In genomic region chr17:14959979-14960378, GRCm38 (mm10) we compare ENCODE assay signal across 9 mouse cellular contexts. TPM values are rescaled to one million over a fixed set of nuclear protein-coding genes. Genes with fewer than 3 reads are reported as not detected.
A peak's percentile ranks its signal among the peaks of the same experiment; 100 is the strongest.
DNase-seq lines count a peak whose midpoint lies in the region; ATAC-seq and TF ChIP-seq lines count a peak whose summit lies in the region.
"Had no signal": no experiment of that assay in that cellular context is flagged by ENCODE, and none has a peak within 500 bp of the region (broad histone marks: within the 10 kb centered on the region; RNA-seq: fewer than 3 reads in every experiment).

No protein-coding gene starts in this region.

- H3K79me2 ChIP-seq in myocyte (ENCODE audit: control insufficient read depth, insufficient read depth) = peaks cover 53% of the 10 kb centered on the region

- TF ChIP-seq EP300 in ES-Bruce4 (IDR thresholded peaks at IDR 0.05; ENCODE audit: insufficient read depth, low read depth, low read length) = no peak

- no peaks in the 10 kb centered on the region for H3K27me3 ChIP-seq in heart, embryonic 11.5 days (ENCODE audit: control insufficient read depth, insufficient read depth, low read length)
- H3K27me3 ChIP-seq in ES-Bruce4 (ENCODE audit: control insufficient read depth, insufficient read depth, low read length, poor library complexity, severe bottlenecking) = no peaks in the 10 kb centered on the region
- H3K27me3 ChIP-seq in erythroblast, embryonic 14.5 days (ENCODE audit: control insufficient read depth) = no peaks in the 10 kb centered on the region
- H3K27me3 ChIP-seq in kidney, postnatal 0 days (ENCODE audit: insufficient read depth, low read length) = no peaks in the 10 kb centered on the region
- H3K27me3 ChIP-seq in myocyte (ENCODE audit: control insufficient read depth, insufficient read depth, insufficient read length) = no peaks in the 10 kb centered on the region

- no peak for TF ChIP-seq POLR2A in ES-Bruce4 (IDR thresholded peaks at IDR 0.05; ENCODE audit: insufficient read depth, low read length)
- peak; percentile 72 for TF ChIP-seq POLR2A in myocyte (IDR thresholded peaks at IDR 0.05; ENCODE audit: insufficient read length, low read depth)

- TF ChIP-seq CTCF in ES-Bruce4 (IDR thresholded peaks at IDR 0.05; ENCODE audit: low read depth, low read length) = no peak
- no peak for TF ChIP-seq CTCF in kidney, postnatal 0 days (IDR thresholded peaks at IDR 0.05; ENCODE audit: low read depth)

- peak overlapping the region; percentile 28 for H3K4me3 ChIP-seq in heart, embryonic 11.5 days (ENCODE audit: low read depth, low read length)
- H3K4me3 ChIP-seq in ES-Bruce4 (ENCODE audit: low read depth, low read length) (peak overlapping the region; percentile 15; the same call in 1 of the 2 replicates), myocyte (peak overlapping the region; percentile 61)
- H3K4me3 ChIP-seq in erythroblast, embryonic 14.5 days (replicated peaks) = peak overlapping the region; percentile 88
- H3K4me3 ChIP-seq in kidney, postnatal 0 days (replicated peaks; ENCODE audit: low read depth, low read length) = peak overlapping the region; percentile 61; the same call in 1 of the 2 replicates

- ATAC-seq in heart, embryonic 11.5 days (replicated peaks; ENCODE audit: insufficient number of reproducible peaks, low FRiP score, low TSS enrichment) = no peak
- ATAC-seq in kidney, postnatal 0 days (replicated peaks; ENCODE audit: low FRiP score, low read depth) = no peak

- WGBS in heart, embryonic 11.5 days (ENCODE audit: insufficient replicate concordance) = 41% methylated on average over 3 of the region's 3 CpGs
- 19% methylated on average over 3 of the region's 3 CpGs for WGBS in kidney, postnatal 0 days

- peak overlapping the region; percentile 48; the same call in 1 of the 2 replicates for H3K9ac ChIP-seq in heart, embryonic 11.5 days (ENCODE audit: low read depth, low read length)
- peak overlapping the region; percentile 4 for H3K9ac ChIP-seq in ES-Bruce4 (ENCODE audit: low read depth, poor library complexity, severe bottlenecking)
- peak overlapping the region; percentile 28; the same call in 1 of the 2 replicates for H3K9ac ChIP-seq in kidney, postnatal 0 days (ENCODE audit: low read depth, low read length)

- peak overlapping the region; percentile 100 for H3ac ChIP-seq in myocyte (ENCODE audit: control insufficient read depth, insufficient read length)

- DNase-seq in heart, adult 18-20 months = no peak
- no peak for DNase-seq in kidney, postnatal 0 days (ENCODE audit: low spot score)
- DNase-seq in layer of hippocampus, postnatal 10 days (ENCODE audit: low spot score in 2 of 2) = no peak
- no peak for DNase-seq in right cerebral cortex, adult 18-20 months

- H3K36me3 ChIP-seq in heart, embryonic 11.5 days (ENCODE audit: control insufficient read depth, insufficient read depth, low read length) = no peaks in the 10 kb centered on the region
- H3K36me3 ChIP-seq in ES-Bruce4 (ENCODE audit: control insufficient read depth, insufficient read depth, low read length, poor library complexity, severe bottlenecking) = peaks cover 7% of the 10 kb centered on the region
- peaks cover 39% of the 10 kb centered on the region for H3K36me3 ChIP-seq in erythroblast, embryonic 14.5 days (ENCODE audit: control insufficient read depth)
- 0 out of 2 replicates have a peak, but pooled peaks cover 2% of the 10 kb centered on the region for H3K36me3 ChIP-seq in kidney, postnatal 0 days (ENCODE audit: insufficient read depth, low read length)
- H3K36me3 ChIP-seq in myocyte (ENCODE audit: control insufficient read depth, insufficient read depth) = peaks cover 37% of the 10 kb centered on the region

- H3K4me2 ChIP-seq in heart, embryonic 11.5 days = peak overlapping the region; percentile 64
- H3K4me2 ChIP-seq in kidney, postnatal 0 days (ENCODE audit: low read length) = peak overlapping the region; percentile 98
- peak overlapping the region; percentile 80 for H3K4me2 ChIP-seq in myocyte (ENCODE audit: low read depth)

- no peaks in the 10 kb centered on the region for H3K9me3 ChIP-seq in heart, embryonic 11.5 days (replicated peaks; ENCODE audit: control insufficient read depth, low read length)
- no peaks in the 10 kb centered on the region for H3K9me3 ChIP-seq in ES-Bruce4 (replicated peaks; ENCODE audit: control insufficient read depth, insufficient read depth, low read length, poor library complexity, severe bottlenecking)
- no peaks in the 10 kb centered on the region for H3K9me3 ChIP-seq in erythroblast, embryonic 14.5 days (ENCODE audit: control insufficient read depth, low read length)
- H3K9me3 ChIP-seq in kidney, postnatal 0 days (replicated peaks; ENCODE audit: low read length) = no peaks in the 10 kb centered on the region

- peaks cover 6% of the 10 kb centered on the region for H3K4me1 ChIP-seq in heart, embryonic 11.5 days (ENCODE audit: control insufficient read depth, insufficient read depth, low read length)
- H3K4me1 ChIP-seq in ES-Bruce4 (ENCODE audit: control insufficient read depth, insufficient read depth, low read length) = no peaks in the 10 kb centered on the region
- H3K4me1 ChIP-seq in erythroblast, embryonic 14.5 days (ENCODE audit: control insufficient read depth) = peaks cover 34% of the 10 kb centered on the region
- 0 out of 2 replicates have a peak, but pooled peaks cover 2% of the 10 kb centered on the region for H3K4me1 ChIP-seq in kidney, postnatal 0 days (replicated peaks; ENCODE audit: insufficient read depth, low read length)

- no peak overlapping the region for H3K27ac ChIP-seq in heart, embryonic 11.5 days (ENCODE audit: low read depth, low read length)
- no peak overlapping the region for H3K27ac ChIP-seq in ES-Bruce4 (ENCODE audit: insufficient read depth, low read length)
- H3K27ac ChIP-seq in kidney, postnatal 0 days = no peak overlapping the region

TF ChIP-seq in myocyte, 11 proteins besides CTCF, POLR2A, EP300 and RAD21:
- TF ChIP-seq SRF (IDR thresholded peaks at IDR 0.05; ENCODE audit: control insufficient read depth, insufficient read length, low read depth) (no peak), USF1 (IDR thresholded peaks at IDR 0.05; ENCODE audit: low read depth) (no peak), CEBPB (IDR thresholded peaks at IDR 0.05; ENCODE audit: insufficient read depth, poor library complexity, severe bottlenecking) (peak; percentile 76), MYOD1 (IDR thresholded peaks at IDR 0.05; ENCODE audit: control insufficient read depth in 1 of 3, insufficient read length in 2 of 3, low read depth in 2 of 3) (peak in 1 of 3 experiments; percentile 57), POLR2AphosphoS2 (IDR thresholded peaks at IDR 0.05; ENCODE audit: insufficient read length, low read depth) (peak; percentile 78), MYOG (IDR thresholded peaks at IDR 0.05; ENCODE audit: control insufficient read depth in 1 of 3, insufficient read depth in 1 of 3, insufficient read length in 2 of 3, low read depth in 2 of 3) (peak; percentile 32 to 72 (median 35)), REST (IDR thresholded peaks at IDR 0.05; ENCODE audit: insufficient read depth, insufficient read length) (no peak), TCF12 (IDR thresholded peaks at IDR 0.05; ENCODE audit: insufficient read depth, poor library complexity, severe bottlenecking) (no peak), TCF3 (IDR thresholded peaks at IDR 0.05; ENCODE audit: insufficient read length, low read depth) (no peak), MAX (IDR thresholded peaks at IDR 0.05; ENCODE audit: low read depth) (no peak), E2F4 (IDR thresholded peaks at IDR 0.05; ENCODE audit: insufficient read depth) (no peak)

RNA-seq across cellular contexts. Expression of gene Phf10, which starts 1.1 kb away (rescaled TPM):
- 29.4 and 36.7 TPM in 2 replicates for polyA plus RNA-seq in heart, embryonic 11.5 days (2014; fragmentation: Nextera tagmentation; extraction: Ambion mirVana)
- total RNA-seq in heart, adult 18-20 months (2021) = 10 to 100 TPM; 42.5 to 46.4 TPM
- polyA plus RNA-seq in ES-Bruce4 (2011; ENCODE audit: insufficient read depth, insufficient read length, low read depth, missing spikeins) = 104 and 107 TPM in 2 replicates
- 9.0 and 9.1 TPM in 2 replicates for polyA plus RNA-seq in erythroblast, embryonic 14.5 days (2012)
- polyA plus RNA-seq in kidney, postnatal 0 days (2015; fragmentation: Nextera tagmentation; extraction: Ambion mirVana) = 27.3 and 29.8 TPM in 2 replicates
- polyA plus RNA-seq in myocyte (2012; fragmentation: generic; extraction: Trizol) = 216 TPM
- total RNA-seq in layer of hippocampus, postnatal 10 days (2021) = 10 to 100 TPM; 66.8 to 70.0 TPM

RNA-seq across cellular contexts. Expression of gene 1600012H06Rik, which starts 17.0 kb away (rescaled TPM):
- polyA plus RNA-seq in heart, embryonic 11.5 days (2014; fragmentation: Nextera tagmentation; extraction: Ambion mirVana) = 33.2 and 38.6 TPM in 2 replicates
- total RNA-seq in heart, adult 18-20 months (2021) = 10 to 100 TPM; 12.3 to 12.4 TPM
- polyA plus RNA-seq in ES-Bruce4 (2011; ENCODE audit: insufficient read depth, insufficient read length, low read depth, missing spikeins) (16.1 and 21.1 TPM in 2 replicates), myocyte (2012; fragmentation: generic; extraction: Trizol) (8.3 TPM)
- 0.07 and 0.19 TPM in 2 replicates for polyA plus RNA-seq in erythroblast, embryonic 14.5 days (2012)
- 41.6 and 43.0 TPM in 2 replicates for polyA plus RNA-seq in kidney, postnatal 0 days (2015; fragmentation: Nextera tagmentation; extraction: Ambion mirVana)
- total RNA-seq in layer of hippocampus, postnatal 10 days (2021) = 10 to 100 TPM; 19.7 to 21.6 TPM

RNA-seq across cellular contexts. Expression of gene Wdr27, which starts 17.0 kb away (rescaled TPM):
- 5.1 and 5.5 TPM in 2 replicates for polyA plus RNA-seq in heart, embryonic 11.5 days (2014; fragmentation: Nextera tagmentation; extraction: Ambion mirVana)
- 1 to 10 TPM; 1.6 to 2.4 TPM for total RNA-seq in heart, adult 18-20 months (2021)
- polyA plus RNA-seq in ES-Bruce4 (2011; ENCODE audit: insufficient read depth, insufficient read length, low read depth, missing spikeins) (1.8 TPM in 1 of 2 replicates, not detected in the other), myocyte (2012; fragmentation: generic; extraction: Trizol) (8.0 TPM)
- not detected in 2 replicates for polyA plus RNA-seq in erythroblast, embryonic 14.5 days (2012)
- polyA plus RNA-seq in kidney, postnatal 0 days (2015; fragmentation: Nextera tagmentation; extraction: Ambion mirVana) = 10.1 and 16.3 TPM in 2 replicates
- total RNA-seq in layer of hippocampus, postnatal 10 days (2021) = 1 to 10 TPM; 5.9 to 6.1 TPM
- total RNA-seq: neutrophil, adult 5-6 weeks had no signal

RNA-seq across cellular contexts. Expression of gene 9030025P20Rik, which starts 18.3 kb away (rescaled TPM):
- polyA plus RNA-seq in heart, embryonic 11.5 days (2014; fragmentation: Nextera tagmentation; extraction: Ambion mirVana) = 6.6 and 7.2 TPM in 2 replicates
- 1 to 10 TPM; 2.0 to 2.5 TPM for total RNA-seq in heart, adult 18-20 months (2021)
- polyA plus RNA-seq in ES-Bruce4 (2011; ENCODE audit: insufficient read depth, insufficient read length, low read depth, missing spikeins) (10.8 and 13.0 TPM in 2 replicates), myocyte (2012; fragmentation: generic; extraction: Trizol) (5.7 TPM)
- polyA plus RNA-seq in erythroblast, embryonic 14.5 days (2012) = 0.06 and 0.12 TPM in 2 replicates
- 8.9 and 13.2 TPM in 2 replicates for polyA plus RNA-seq in kidney, postnatal 0 days (2015; fragmentation: Nextera tagmentation; extraction: Ambion mirVana)
- total RNA-seq in layer of hippocampus, postnatal 10 days (2021) = 1 to 10 TPM; 6.1 to 7.7 TPM

RNA-seq across cellular contexts. Expression of gene Gm3417, which starts 18.6 kb away (rescaled TPM):
- polyA plus RNA-seq in heart, embryonic 11.5 days (2014; fragmentation: Nextera tagmentation; extraction: Ambion mirVana) = not detected in 2 replicates
- total RNA-seq in heart, adult 18-20 months (2021) = not detected
- polyA plus RNA-seq in ES-Bruce4 (2011; ENCODE audit: insufficient read depth, insufficient read length, low read depth, missing spikeins) (not detected in 2 replicates), myocyte (2012; fragmentation: generic; extraction: Trizol) (0.31 TPM)
- 0.15 TPM in 1 of 2 replicates, not detected in the other for polyA plus RNA-seq in erythroblast, embryonic 14.5 days (2012)
- polyA plus RNA-seq in kidney, postnatal 0 days (2015; fragmentation: Nextera tagmentation; extraction: Ambion mirVana) = 1.5 and 1.8 TPM in 2 replicates
- not detected for total RNA-seq in layer of hippocampus, postnatal 10 days (2021)
- total RNA-seq: neutrophil, adult 5-6 weeks had no signal

Comparison
In these comparisons a context has a peak if more than half of its experiments do, and no peak if none do; other contexts are left out.
1. H3K4me3 ChIP-seq: peak in every context shown above with its lines; median percentile 88 in erythroblast, embryonic 14.5 days; 61 in kidney, postnatal 0 days; 61 in myocyte; 28 in heart, embryonic 11.5 days; 15 in ES-Bruce4.